Mouse (Mus musculus) c-Kit-negative CD71-positive TER-119-positive erythroid progenitor cells, embryonic 14.5 days (primary cell): ENCODE measurements around the gene Nptx2.

Experiments
- DNase-seq: peaks from one replicate; pipeline ENCODE4 v3.0.0-alpha.2; 2013; ENCODE audit warnings: low read depth, low spot score

Gene Nptx2

GRCm38 (mm10) chr5:144565739-144566138 lies 20.0 kb downstream of the Nptx2 start:
- DNase-seq: no peak

GRCm38 (mm10) chr5:144585100-144585499 lies 39.4 kb downstream of the Nptx2 start:
- DNase-seq: no peak

- DNase-seq: no peak
These were observed 45.7 kb downstream of the Nptx2 start for GRCm38 (mm10) chr5:144591248-144591880.

- no peak for DNase-seq
These were observed 49.1 kb downstream of the Nptx2 start for GRCm38 (mm10) chr5:144594796-144595195.
